Mouse (Mus musculus) kidney, adult 2 months (tissue): Measurements from ENCODE around the gene Smarcd1.
A peak's percentile ranks its signal among the peaks of the same experiment; 100 is the strongest.

Experiments used
- CTCF ChIP-seq: fragments of 200-500 bp; conservative IDR thresholded peaks from 2 replicates; pipeline ENCODE4 v1.5.1; 2011; ENCODE audit warnings: low read depth, mild to moderate bottlenecking, control low read depth, low read length, moderate library complexity, mixed read lengths; ENCODE audit not compliant: insufficient read depth, insufficient read length
- POLR2A ChIP-seq: fragments of 200-500 bp; IDR thresholded peaks from one replicate; pipeline ENCODE4 v1.6.1; 2011; ENCODE audit warnings: low read depth, low read length, control low read depth

GRCm38 (mm10) chr15:99678063-99678800, 23.7 kb upstream of the Smarcd1 start:
- peak; percentile 39; the same call in 1 of the 2 replicates for TF ChIP-seq CTCF
- TF ChIP-seq POLR2A: no peak
